Mouse (Mus musculus): Measurements from ENCODE around the gene Mical3. TPM values are rescaled to one million over a fixed set of nuclear protein-coding genes. Genes with fewer than 3 reads are reported as not detected.

Mical3 gene
- polyA plus RNA-seq, 1 experiment, result 48.7 TPM

DNA sequence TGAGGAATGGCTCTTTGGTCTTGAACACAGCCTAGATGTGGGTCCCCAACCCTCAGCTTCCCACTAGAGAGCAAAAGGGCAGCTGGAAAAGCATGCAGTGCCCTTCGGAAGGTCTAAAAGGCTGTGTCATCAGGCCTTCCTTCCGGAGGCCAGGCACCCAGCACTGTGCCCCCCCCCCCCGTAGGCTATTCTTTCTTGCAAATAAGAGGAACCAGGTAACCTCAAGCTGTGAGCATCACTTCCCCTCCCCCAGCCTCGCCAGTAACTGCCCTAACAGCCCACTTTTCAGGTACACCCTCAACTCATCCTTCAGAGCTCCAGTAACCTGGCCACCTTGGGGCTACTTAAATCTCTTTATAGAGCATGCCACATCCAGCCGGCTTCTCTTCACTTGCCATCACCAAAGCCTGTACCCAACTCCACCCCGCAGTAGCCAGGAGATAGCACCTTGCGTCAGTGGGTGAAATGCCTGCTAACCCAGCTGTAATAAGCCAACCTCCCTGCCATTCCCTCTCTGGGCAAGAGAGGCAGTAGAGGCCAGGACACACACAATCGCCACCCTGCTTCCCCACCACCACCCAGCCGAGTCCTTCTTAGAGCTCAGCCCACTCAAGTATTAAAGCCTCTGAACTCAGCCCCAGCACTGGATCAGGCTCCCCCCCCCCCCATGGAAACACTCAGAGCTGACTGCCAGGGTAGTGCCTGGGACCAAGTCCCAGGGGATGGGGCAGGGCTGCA lies 215.7 kb downstream of the Mical3 start:
- no peak for TF ChIP-seq GATA1 (IDR thresholded peaks at IDR 0.05; ENCODE audit: low read length)

- no peak for TF ChIP-seq GATA1 (IDR thresholded peaks at IDR 0.05; ENCODE audit: low read length)
These were observed 216.3 kb downstream of the Mical3 start for GRCm38 (mm10) chr6:120914533-120914910.

GRCm38 (mm10) chr6:120913783-120914182 lies 217.0 kb downstream of the Mical3 start:
- TF ChIP-seq GATA1 (IDR thresholded peaks at IDR 0.05; ENCODE audit: low read length), result no peak

- no peak for TF ChIP-seq GATA1 (IDR thresholded peaks at IDR 0.05; ENCODE audit: low read length)
These were observed 217.9 kb downstream of the Mical3 start for GRCm38 (mm10) chr6:120912931-120913330.

DNA sequence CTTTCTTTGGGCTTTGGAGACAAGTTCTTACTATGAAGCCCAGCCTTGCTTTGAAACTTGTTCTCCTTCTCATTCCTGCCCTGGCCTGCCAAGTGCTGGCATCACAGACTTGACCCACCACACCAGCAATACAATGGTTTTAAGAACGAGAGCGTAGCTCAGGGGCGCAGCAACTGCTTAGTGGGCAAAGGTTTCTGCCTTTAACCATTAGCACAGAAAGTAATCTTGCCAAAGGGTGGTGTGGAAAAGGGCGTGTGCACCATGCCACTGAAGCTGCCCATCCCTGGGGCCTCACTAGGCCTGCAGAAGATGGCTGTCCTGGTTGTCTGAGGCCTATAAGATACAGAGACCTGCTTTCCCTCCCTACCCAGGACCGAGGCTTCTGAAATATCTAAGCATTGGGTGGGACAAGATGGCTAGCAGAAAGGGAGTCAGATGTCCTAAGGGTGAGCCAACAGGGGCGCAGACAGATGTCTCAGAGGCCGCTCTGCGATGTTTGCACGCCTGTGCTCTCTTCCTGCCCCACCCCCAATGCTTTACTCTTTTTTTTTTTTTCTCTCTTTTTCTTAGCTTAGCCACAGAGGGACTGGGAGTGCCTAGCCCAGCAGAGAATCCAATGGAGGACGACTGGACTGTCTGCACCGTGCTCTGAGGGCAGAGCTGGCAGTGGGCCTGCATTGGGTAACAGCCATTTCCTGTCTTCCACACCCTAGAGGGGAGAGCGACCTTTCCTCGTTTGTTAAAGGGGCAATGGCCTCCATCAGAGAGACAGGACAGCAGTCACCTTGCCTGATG lies 219.4 kb downstream of the Mical3 start:
- no peak for TF ChIP-seq GATA1 (IDR thresholded peaks at IDR 0.05; ENCODE audit: low read length)

GRCm38 (mm10) chr6:120909501-120909900 lies 221.3 kb downstream of the Mical3 start:
- TF ChIP-seq GATA1 (IDR thresholded peaks at IDR 0.05; ENCODE audit: low read length), result no peak

DNA sequence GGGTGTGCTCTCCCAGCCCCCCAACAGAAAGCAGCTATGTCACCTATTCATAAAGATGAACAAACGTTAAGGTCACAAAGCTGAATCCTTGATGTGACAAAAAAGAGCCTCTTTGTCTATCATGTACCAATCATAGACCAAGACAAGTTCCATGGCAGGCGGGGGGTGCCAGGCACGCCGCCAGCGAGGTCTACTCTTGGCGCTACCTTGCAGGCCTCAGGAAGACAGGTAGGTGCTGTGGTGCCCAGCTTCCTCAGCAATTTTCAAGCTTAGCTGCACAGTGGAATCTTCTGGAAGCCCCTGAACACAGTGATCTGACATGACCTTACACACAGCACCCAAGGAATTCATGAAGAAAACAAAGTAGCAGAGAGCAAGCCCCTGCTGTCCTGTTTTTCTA lies 224.3 kb downstream of the Mical3 start:
- no peak for TF ChIP-seq GATA1 (IDR thresholded peaks at IDR 0.05; ENCODE audit: low read length)

- TF ChIP-seq GATA1 (IDR thresholded peaks at IDR 0.05; ENCODE audit: low read length), result no peak
These were observed 225.7 kb downstream of the Mical3 start for GRCm38 (mm10) chr6:120905111-120905510.

DNA sequence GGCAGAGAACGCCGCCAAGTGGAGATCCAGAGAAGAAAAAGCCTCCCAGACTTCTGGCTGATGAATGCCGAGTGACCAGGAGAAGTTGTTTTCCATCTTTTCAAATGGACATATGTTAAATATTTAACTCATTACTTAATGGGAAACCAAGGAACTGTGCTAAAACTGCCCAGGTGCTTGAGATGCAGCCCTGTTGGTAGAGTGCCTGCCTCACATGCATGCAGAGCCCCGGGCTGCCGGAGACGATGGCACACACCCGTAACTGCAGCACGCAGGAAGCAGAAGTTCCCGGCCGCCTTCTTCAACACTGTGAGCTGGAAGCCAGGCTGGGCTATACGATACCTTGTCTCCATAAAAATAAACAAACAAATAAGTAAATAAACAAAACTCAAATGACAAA lies 226.8 kb downstream of the Mical3 start:
- TF ChIP-seq GATA1 (IDR thresholded peaks at IDR 0.05; ENCODE audit: low read length), result no peak

- TF ChIP-seq GATA1 (IDR thresholded peaks at IDR 0.05; ENCODE audit: low read length), result no peak
These were observed 227.3 kb downstream of the Mical3 start for GRCm38 (mm10) chr6:120903450-120903912.

- TF ChIP-seq GATA1 (IDR thresholded peaks at IDR 0.05; ENCODE audit: low read length), result no peak
These were observed 228.8 kb downstream of the Mical3 start for GRCm38 (mm10) chr6:120901776-120902645.

GRCm38 (mm10) chr6:120898188-120898833 lies 232.5 kb downstream of the Mical3 start:
- TF ChIP-seq GATA1 (IDR thresholded peaks at IDR 0.05; ENCODE audit: low read length), result no peak

- no peak for TF ChIP-seq GATA1 (IDR thresholded peaks at IDR 0.05; ENCODE audit: low read length)
These were observed 236.3 kb downstream of the Mical3 start for GRCm38 (mm10) chr6:120894524-120894923.

DNA sequence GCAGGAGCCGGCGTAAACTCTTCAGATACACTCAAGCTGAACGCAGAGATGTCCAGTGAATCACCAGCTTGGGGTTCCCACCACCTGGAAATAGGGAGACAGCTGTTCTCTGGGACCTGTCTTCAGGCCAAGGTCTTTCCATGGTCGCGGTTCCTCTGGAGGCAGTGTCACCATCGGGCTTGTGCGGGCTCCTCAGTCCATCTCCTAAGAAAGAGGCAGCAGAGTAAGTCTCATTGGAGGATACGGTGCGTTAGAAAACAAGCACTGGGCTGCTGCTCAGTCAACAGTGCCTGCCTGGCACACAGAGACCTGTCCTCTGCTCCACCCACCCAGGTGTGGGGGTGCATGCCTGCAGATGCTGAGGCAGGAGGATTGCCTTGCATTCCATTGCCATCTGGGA lies 236.7 kb downstream of the Mical3 start:
- TF ChIP-seq GATA1 (IDR thresholded peaks at IDR 0.05; ENCODE audit: low read length), result no peak

DNA sequence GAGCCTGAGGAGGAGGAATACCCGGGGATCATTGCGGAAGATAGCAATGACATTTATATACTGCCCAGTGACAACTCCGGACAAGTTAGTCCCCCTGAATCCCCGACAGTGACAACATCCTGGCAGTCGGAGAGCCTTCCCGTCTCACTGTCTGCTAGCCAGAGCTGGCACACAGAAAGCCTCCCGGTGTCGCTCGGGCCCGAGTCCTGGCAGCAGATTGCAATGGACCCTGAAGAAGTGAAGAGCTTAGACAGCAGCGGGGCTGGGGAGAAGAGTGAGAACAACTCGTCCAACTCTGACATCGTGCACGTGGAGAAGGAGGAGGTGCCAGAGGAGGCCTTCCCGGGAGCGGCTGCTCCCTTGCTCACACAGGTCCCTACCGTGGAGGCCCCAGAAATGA lies 244.1 kb downstream of the Mical3 start:
- no peak for TF ChIP-seq GATA1 (IDR thresholded peaks at IDR 0.05; ENCODE audit: low read length)

All from G1E-ER4 (cell line).